Mouse (Mus musculus) kidney, postnatal 25 days (tissue): ENCODE measurements around the gene Ier2.
"Not testable (repeated sequence)": the region's sequence is repeated elsewhere in the genome, so short reads cannot be mapped to it uniquely, and the experiment has no call there.

Source experiments
- DNase-seq, 2 experiments: peaks; one replicate each; pipeline ENCODE4 v3.0.0; 2021; ENCODE audit warnings: mixed read lengths in 2 of 2

The Ier2 gene

DNA sequence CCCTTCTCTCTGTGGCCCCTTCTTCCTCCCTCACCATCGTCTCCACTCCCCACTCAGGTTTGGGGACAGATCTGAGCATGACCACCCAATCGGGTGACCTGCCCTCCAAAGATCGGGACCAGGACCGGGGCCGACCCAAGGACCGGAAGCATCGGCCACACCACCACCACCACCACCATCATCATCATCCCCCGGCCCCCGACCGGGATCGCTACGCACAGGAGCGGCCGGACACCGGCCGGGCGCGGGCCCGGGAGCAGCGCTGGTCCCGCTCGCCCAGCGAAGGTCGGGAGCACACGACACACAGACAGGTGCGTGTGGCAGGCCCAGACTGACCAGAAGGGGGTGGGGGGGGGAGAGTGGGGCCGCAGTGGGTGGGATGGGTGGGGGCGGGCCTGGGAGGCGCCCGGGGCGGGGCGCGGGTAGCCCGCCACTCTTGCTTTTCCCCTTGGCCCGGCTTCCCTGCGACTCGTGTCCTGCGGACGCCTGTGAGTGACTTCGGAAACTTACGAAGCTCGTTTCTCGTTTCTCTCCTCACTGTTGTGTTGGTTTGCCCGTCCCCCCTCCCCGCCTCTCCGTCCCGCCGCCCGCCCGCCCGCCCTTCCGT is 24.0 kb downstream of the Ier2 start:
- peak; percentile 16 to 69 for DNase-seq

DNA sequence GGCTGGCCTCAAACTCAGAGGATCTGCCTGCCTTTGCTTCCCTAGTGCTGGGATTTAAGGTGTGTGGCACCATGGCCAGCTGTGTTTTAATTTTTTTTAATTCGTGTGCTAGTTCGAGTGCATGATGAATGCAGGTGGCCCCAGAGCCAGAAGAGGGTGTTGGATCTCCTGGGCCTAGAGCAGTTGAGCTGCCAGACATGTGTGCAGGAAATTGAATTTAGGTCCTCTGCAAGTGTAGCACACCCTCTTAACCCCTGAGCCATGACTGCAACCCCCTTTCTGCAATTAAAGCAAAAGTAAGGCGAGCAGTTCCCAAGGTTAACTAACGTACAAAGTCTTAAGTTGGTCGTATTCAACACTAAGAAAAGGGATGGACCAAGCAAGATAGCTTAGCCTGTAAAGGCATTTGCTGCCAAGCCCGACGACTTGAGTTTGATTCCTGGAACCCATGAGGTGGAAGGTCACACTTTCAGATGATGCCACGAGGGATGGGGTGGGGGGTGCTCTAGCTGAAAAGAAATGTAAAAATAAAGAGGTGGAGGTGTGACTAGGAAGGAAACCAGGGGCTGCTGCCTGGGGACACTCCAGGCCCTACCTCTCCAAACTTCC is 24.6 kb downstream of the Ier2 start:
- no peak for DNase-seq

DNA sequence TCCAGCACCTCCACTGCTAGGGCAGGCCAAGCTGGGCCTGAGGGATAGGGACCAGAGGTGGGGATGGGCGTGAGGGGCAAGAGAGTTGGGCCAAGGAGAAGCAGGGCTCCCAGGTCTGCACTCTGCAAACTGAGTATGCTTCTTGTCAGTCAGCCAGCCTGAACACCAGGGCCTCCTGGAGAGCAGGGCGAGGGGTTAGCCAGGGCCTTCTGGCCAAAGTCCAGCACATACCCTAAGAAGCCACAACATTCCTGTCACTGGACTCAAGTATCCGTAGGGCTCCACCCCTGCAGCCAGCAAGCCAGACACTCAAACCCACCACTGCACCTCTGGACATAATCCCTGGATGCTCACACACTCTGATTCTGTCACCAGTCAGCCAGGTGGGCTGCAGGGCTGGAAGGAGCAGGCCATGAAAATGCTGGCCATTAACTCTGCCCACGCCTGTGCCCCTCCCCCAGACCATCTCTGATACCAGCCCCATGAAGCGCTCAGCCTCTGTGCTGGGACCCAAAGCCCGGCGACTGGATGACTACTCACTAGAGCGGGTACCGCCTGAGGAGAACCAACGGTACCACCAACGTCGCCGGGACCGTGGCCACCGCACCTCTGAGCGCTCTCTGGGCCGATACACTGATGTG is 26.5 kb downstream of the Ier2 start:
- DNase-seq, result peak; percentile 46 to 74

DNA sequence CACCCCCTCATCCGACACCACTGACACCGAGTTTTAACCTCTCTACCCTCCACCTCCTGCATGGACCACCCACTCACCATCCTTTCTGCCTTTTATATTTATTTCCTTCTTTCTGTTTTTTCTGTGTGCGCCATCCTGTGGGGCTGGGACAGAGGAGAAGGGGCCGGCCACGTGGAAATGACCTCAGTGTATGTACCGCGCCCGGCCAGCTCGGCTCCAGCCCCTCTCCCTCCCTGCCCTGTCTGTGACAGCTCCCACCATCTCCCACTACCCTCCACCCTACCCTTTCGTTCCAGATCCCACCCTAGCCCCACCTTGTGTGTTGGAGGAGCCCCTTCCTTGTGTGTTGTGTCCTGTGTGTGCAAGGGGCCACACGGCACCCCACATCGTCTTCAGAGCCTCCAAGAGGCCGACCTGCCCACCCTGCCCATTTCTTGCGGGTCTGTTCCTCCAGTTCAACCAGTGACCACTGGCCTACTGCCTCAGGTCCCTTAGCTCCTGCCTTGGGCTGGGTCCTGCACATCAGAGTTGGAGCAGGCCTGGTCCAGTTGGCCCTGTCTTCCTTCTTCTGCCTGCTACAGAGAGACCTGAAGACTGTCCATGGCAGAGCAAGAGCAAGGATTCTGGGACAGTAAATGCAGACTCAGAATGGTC is 27.1 kb downstream of the Ier2 start:
- no peak for DNase-seq

DNA sequence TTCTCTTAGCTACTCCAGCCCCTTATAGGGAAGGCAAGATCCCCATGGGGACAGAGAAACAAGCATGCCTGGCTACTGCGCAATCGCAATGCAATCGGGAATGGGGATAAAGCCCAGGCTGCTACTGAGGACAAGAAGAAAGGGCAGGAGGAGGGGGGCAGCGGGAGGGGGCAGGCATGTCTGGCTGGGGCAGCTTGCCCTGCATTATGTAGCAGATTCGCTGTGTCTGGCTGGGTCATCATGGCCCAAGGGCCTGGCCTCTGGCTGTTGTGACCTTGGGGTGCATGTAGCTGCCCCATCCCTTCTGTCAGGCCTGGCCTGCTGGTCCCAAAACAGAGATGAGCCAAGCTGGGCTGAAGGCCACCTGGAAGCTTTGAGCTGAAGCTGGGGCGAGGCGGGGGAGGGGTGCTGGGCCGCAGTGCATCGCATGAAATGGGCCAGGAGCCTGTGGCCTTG is 27.8 kb downstream of the Ier2 start:
- DNase-seq, result no peak

DNA sequence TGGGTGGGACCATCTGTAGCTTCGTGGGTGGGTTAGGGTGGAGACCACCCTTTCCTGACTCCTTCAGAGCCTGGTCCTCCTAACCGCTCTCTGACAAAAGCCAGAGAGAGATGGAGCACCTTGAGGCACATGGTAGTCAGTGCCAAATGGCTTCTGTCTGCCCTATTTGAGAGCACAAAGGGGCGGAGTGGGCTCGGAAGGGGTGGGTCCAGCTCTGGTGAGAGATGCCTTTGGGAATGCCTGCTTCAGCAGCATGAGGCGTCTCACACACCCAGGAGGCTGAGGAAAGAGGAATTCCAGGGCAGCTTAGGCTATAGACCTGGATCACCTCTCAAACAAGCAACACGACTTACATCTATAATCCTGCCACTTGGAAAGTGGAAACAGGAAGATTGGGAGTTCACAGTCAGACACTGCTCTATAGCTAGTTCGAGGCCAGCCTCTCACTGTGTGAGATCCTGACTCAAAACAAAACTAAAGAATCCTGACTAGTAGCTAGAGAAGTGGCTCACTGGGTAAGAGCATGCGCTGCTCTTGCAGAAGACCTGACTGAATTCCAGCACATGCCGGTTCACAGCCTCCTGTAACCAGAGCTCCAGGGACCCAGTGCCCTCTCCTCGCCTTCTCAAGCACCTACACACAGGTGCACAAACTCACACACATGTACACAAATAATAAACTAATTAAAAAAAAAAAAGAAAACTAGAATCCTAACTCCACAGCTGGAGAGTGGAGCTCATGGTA is 28.6 kb downstream of the Ier2 start:
- no peak for DNase-seq

DNA sequence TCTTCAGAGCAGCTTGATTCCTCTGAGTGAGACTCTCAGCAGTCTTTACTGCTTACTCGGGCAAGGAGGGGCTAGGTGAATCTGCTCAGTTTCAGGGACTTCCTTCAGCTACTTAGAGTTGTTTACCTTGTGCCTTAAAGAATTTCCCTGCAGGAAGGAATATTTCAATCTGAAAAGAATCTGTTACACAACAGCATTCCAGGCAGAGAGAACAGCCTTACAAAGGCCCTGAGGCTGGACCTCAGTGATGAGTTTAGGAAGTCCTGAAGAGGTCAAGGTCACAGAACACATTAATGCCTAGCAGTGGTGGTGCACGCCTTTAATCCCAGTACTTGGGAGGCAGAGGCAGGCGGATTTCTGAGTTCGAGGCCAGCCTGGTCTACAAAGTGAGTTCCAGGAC is 30.8 kb downstream of the Ier2 start:
- DNase-seq, result no peak

DNA sequence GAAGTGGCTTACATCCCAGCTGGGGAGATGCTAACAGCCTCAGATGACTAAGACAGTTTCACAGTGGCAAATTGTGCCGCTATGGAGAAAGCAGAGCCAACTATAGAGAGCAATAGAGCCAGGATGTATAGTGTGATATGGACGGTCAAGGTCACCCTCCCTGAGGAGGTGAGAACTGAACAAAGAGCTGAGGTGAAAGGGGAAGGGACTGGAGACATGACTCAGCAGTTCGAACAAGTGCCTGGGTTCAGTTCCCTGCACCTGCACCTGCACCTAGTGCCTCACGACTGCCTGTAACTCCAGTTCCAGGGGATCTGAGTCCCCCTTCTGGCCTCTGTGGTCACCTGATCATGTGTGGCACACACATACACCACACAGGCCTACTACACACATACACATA is 32.5 kb downstream of the Ier2 start:
- no peak for DNase-seq

DNA sequence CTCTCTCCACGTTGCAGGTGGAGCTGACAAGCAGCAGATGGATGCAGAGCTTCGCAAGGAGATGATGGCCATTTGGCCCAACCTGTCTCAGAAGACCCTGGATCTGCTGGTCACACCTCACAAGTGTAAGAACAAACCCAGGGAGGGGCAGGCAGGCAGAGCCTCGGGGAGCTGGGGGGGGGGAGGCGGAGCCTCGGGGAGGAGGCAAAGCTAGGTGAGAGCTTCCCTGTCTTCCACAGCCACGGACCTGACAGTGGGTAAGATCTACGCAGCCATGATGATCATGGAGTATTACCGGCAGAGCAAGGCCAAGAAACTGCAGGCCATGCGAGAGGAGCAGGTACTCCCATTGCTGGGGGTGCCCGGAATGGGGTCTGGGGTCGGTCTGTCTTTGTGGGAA is 33.1 kb downstream of the Ier2 start:
- DNase-seq, result no peak

DNA sequence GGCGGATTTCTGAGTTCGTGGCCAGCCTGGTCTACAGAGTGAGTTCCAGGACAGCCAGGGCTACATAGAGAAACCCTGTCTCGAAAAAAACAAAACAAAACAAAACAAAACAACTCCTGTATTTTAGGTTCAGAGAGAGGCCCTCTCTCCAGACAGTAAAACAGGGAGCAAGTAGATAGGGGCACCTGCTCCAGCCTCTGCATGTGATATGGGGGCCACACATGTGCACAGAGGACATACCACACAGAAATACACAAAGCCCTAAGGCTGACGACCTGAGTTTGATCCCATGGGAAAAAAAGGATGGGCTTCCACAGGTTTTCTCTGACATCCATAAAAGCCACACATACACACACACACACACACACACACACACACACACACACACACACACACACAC is 39.2 kb downstream of the Ier2 start:
- DNase-seq, result not testable (repeated sequence)

DNA sequence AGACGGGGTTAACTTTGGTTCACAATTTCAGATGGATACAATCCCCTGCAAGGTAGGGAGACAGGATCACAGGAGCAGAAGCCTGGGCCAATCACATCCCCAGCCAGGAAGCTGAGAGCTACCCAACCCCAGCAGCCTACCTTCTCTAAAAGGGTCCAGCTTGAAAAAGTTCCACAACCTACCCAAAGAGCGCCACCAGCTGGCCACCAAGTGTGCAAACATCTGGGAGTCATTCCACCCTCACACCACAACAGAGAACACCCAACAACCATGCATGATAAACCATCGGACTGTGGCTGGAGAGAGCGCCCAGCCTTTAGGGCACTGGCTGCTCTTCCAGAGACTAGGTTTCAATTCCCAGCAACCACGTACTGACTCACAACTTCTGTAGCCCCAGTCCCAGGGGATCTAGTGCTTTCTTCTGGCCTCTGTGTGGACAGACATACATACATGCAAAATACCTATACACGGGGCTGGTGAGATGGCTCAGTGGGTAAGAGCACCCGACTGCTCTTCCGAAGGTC is 41.5 kb downstream of the Ier2 start:
- DNase-seq, result no peak

DNA sequence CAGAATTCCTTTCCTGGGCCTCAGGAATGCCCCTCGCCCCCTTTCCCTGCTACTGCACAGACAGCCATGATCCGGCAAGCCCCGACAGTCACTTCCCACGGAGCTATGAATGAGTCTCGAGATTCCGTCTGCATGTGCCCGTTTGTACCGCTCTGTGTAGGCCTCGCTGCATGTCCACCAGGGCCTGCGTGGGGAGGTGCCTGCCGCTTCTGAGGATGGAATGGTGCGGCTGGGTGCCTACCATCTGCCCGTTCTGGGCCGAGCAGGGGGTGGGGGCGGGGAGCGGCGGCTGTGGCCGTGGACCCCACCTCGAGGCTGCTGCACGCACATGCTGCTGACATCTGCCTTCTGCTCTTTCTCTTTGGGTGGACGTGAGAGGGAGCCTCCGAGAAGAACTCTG is 45.6 kb downstream of the Ier2 start:
- DNase-seq, result no peak

DNA sequence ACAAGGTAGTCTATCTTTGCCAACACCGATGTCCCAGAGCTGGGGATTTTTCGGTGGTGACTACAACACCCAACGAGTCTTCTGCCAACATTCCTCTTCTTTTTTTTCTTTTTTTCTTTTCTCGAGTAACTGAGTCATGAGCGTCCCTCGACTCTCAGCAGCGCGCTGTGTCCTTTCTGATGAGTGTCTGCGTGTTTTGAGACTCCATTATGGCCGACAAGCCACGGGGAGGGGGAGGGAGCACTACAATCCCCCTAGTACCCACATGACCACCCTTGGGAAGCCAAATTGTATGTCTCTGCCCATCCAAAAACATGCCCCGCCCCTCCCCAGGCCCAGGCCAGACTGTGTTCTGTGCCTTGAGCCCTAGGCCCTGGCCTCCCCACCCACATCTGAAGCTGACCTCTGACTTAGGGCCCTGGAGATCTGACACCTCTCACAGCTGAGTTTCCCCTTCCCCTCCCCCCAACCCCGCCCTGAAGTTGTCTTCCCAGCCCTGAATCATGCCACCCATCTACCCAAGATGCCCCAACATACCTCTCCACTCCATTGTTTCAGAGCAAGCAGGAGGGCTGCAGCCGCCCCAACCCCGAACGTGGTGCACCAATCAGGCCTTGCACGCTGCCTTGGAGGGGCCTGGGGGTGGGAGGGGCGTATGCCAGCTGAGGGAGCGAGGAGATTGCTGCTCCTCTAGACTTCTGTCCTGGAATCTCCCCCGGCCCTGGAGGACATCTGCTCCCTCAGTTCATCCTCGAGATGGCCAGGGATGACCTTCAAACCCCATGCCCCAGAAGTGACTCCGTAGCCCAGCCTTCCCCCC is 46.8 kb downstream of the Ier2 start:
- DNase-seq, result no peak

DNA sequence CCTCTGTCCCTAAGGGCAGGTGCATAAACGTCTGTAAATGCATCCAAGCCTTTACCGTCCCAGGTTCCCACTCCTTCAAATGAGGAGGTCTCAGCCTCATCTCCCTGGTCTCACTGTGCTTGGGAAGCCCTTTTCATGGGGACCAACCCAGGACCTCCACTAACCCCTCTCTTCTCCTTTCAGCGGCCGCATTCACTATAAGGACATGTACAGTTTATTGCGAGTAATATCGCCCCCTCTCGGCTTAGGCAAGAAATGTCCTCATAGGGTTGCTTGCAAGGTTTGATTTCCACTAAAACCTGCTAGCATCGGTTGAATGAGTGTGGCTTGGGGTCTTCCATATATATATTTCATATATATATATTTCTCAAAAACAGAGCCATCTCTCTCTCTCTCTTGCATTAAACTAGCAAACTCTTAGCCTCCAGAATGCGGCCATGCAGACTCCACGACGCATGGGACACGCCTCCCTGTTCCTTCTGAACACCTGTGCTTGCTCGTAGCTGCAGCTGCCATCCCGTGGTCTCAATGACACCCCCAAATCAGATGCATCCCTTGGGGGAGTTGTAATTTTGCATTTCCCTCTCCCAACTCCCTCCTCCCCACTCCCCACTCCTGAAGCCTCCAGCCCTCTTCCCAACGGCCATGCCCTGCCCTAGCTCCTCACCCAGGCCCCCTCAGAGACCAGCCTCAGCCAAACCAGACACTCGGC is 48.0 kb downstream of the Ier2 start:
- peak in 1 of 2 experiments; percentile 40 for DNase-seq
